Mouse (Mus musculus): ENCODE results near the gene Crnn.

Gene Crnn

GRCm38 (mm10) chr3:93144510-93145051, at the start of gene Crnn:
Gene Crnn, plus strand, starts transcription at chr3:93144787.
- DNase-seq (ENCODE audit: low read depth, low spot score) = no peak

GRCm38 (mm10) chr3:93096447-93096846, 48.1 kb upstream of the Crnn start:
- DNase-seq (ENCODE audit: low read depth, low spot score) = no peak

GRCm38 (mm10) chr3:93111668-93112067, 32.9 kb upstream of the Crnn start:
- DNase-seq (ENCODE audit: low read depth, low spot score) = peak; percentile 24

- DNase-seq (ENCODE audit: low read depth, low spot score) = peak; percentile 23
These were observed 30.1 kb upstream of the Crnn start for GRCm38 (mm10) chr3:93114481-93114880.

GRCm38 (mm10) chr3:93119101-93119500, 25.5 kb upstream of the Crnn start:
- no peak for DNase-seq (ENCODE audit: low read depth, low spot score)

- no peak for DNase-seq (ENCODE audit: low read depth, low spot score)
These were observed 16.5 kb upstream of the Crnn start for GRCm38 (mm10) chr3:93128052-93128451.

- DNase-seq (ENCODE audit: low read depth, low spot score) = no peak
These were observed 15.5 kb upstream of the Crnn start for GRCm38 (mm10) chr3:93129076-93129475.

- DNase-seq (ENCODE audit: low read depth, low spot score) = peak; percentile 23
These were observed 14.1 kb upstream of the Crnn start for GRCm38 (mm10) chr3:93130460-93130859.

- DNase-seq (ENCODE audit: low read depth, low spot score) = no peak
These were observed 17.9 kb downstream of the Crnn start for GRCm38 (mm10) chr3:93162502-93162901.

GRCm38 (mm10) chr3:93162996-93163592, 18.5 kb downstream of the Crnn start:
- DNase-seq (ENCODE audit: low read depth, low spot score) = no peak

- no peak for DNase-seq (ENCODE audit: low read depth, low spot score)
These were observed 36.3 kb downstream of the Crnn start for GRCm38 (mm10) chr3:93180856-93181255.

GRCm38 (mm10) chr3:93196978-93197377, 52.4 kb downstream of the Crnn start, which contains the start of gene Flg2:
Gene Flg2, plus strand, starts transcription at chr3:93197278.
- no peak for DNase-seq (ENCODE audit: low read depth, low spot score)

Data from CD4-positive, CD25-positive, alpha-beta regulatory T cell, adult 2 months (primary cell).